Mouse (Mus musculus) embryo, embryonic 11 days (tissue): ENCODE data around the gene Olfr832.
"Not testable (repeated sequence)": the region's sequence is repeated elsewhere in the genome, so short reads cannot be mapped to it uniquely, and the experiment has no call there.

Experiments
- DNase-seq: peaks from one replicate; pipeline ENCODE4 v3.0.0-alpha.2; 2015

Gene Olfr832

DNA sequence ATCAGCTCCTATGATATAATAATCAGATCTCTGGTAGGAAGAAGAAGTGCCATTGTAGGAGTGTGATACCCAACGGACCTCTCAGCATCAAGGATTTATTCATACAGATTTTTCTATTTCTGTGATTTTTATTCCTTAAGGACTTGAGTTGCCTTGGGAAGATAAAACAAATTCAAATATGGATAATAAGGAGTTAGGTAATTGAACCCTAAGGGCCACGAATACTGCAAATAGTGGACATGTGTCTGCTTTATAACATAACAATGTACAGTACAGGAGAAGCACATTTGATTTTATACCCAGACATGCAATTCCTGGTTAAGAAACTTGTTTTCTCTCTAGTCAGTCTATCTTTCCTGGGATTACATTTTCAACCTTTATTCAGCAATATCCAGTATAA lies at the start of gene Olfr832:
TSS of gene Olfr832 (plus strand) at position 301 of the 400 bp plus-strand sequence.
- DNase-seq = not testable (repeated sequence)

DNA sequence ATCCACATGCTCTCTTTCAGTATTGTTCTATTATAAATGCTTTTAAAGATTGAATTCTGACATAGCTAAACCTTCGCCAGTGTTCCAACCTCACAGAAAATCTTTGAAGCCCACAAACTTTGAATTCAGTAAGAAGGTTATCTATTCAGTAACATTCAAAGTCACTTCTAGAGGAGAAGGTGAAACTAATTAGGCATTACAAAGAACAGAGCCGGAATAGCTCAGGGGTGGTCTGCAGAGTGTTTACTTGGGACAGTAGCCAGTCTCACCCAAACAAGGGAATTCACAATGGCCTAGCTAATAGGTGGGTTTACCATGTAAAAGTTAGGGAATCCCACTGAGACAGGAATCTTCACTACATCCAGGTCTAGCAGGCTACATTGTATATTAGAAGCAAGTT lies 29.2 kb upstream of the Olfr832 start:
- not testable (repeated sequence) for DNase-seq

DNA sequence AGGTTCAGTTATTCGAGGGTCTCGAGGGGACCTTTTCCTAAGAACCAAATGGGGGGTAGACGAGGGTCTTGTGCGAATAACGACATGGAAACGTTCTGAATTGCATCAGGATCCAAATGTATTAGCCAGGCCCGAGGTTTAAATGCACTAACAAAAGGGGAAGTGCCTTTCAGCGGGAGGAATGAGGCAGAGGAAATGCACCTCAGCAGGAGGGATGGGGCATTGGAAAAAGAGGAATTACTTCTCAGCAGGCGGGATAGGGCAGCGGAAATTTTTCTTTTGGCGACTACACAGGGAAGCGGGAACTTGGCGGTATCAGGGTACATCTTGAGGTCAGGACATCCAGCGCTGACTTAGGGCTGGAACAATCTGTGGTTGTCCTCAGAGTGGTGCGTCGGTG lies 9.0 kb upstream of the Olfr832 start:
- not testable (repeated sequence) for DNase-seq

DNA sequence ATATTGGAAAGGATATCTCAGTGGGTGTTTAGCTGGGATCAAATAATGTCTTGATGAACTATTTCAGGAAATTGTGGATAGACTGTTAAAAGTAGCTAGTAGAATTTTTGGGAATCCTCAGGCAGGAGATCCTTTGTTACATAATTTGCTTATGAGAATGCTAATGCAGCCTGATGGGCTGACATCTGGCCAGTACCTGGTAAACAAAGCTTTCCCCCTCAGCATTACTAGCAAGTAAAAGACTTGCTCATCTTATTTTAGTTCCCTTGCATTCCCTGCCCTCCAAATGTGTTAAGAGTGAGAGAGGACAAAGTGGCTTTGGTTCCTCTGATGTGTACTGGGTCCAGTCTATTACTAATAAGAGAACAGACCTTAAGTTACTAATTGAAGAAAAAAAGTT lies 25.1 kb downstream of the Olfr832 start:
- DNase-seq = no peak

DNA sequence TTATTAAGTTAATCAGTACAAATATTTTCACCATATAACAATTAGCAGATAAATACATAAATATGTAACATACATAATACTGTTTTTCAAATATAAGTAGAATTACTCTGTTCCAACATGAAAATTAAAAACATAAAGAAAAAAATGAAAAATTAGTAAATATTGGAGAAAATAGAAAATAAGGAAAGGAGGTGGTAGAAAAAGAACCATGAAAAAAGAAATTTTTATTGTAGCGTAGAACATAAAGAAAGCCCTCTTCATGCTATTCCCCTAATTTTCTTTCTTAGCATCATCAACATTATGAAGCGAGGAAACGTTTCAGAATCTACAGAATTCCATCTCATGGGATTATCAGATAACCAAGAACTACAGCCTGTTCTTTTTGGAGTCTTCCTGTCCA lies 50.8 kb downstream of the Olfr832 start, which contains the start of gene Olfr834:
TSS of gene Olfr834 (plus strand) at position 301 of the 400 bp plus-strand sequence.
- DNase-seq = no peak
